Mouse (Mus musculus) hindbrain, embryonic 14.5 days (tissue): Measurements from ENCODE around the gene Cpsf2. TPM values are rescaled to one million over a fixed set of nuclear protein-coding genes. Genes with fewer than 3 reads are reported as not detected.

Experiments
- ATAC-seq: fragments of 200-750 bp; cut with Nextera tagmentation; 2 replicates; pipeline ENCODE4 v1.8.0; 2017; ENCODE audit warnings: moderate number of reproducible peaks, mild to moderate bottlenecking, moderate TSS enrichment, moderate library complexity; ENCODE audit not compliant: low FRiP score
- DNase-seq: peaks from one replicate; pipeline ENCODE4 v3.0.0-alpha.2; 2015; ENCODE audit warnings: low spot score
- H3K27ac ChIP-seq: fragments of 300-500 bp; sonication (generic); 2 replicates; pipeline ENCODE4 v1.5.1; 2014; ENCODE audit warnings: mild to moderate bottlenecking, moderate library complexity
- H3K27me3 ChIP-seq: fragments of 300-500 bp; sonication (generic); 2 replicates; pipeline ENCODE4 v1.6.1; 2014; ENCODE audit warnings: mild to moderate bottlenecking, low read length, mixed read lengths; ENCODE audit not compliant: control insufficient read depth, insufficient read depth
- H3K36me3 ChIP-seq: fragments of 300-500 bp; sonication (generic); replicated peaks from 2 replicates; pipeline ENCODE4 v1.6.1; 2014; ENCODE audit not compliant: control insufficient read depth, insufficient read depth
- H3K4me1 ChIP-seq: fragments of 300-500 bp; sonication (generic); replicated peaks from 2 replicates; pipeline ENCODE4 v1.6.1; 2014; ENCODE audit warnings: antibody characterized with exemption, low read length, mixed read lengths; ENCODE audit not compliant: control insufficient read depth, insufficient read depth
- H3K4me2 ChIP-seq: fragments of 300-500 bp; sonication (generic); replicated peaks from 2 replicates; pipeline ENCODE4 v1.6.1; 2014; ENCODE audit warnings: mild to moderate bottlenecking, moderate library complexity
- H3K4me3 ChIP-seq: fragments of 300-500 bp; sonication (generic); replicated peaks from 2 replicates; pipeline ENCODE4 v1.5.1; 2014; ENCODE audit warnings: mild to moderate bottlenecking, low read length
- H3K9ac ChIP-seq: fragments of 300-500 bp; sonication (generic); 2 replicates; pipeline ENCODE4 v1.6.1; 2014
- H3K9me3 ChIP-seq: fragments of 300-500 bp; sonication (generic); 2 replicates; pipeline ENCODE4 v1.6.1; 2016; ENCODE audit warnings: low read length; ENCODE audit not compliant: control insufficient read depth
- WGBS: fragments of 180-500 bp; shearing (Covaris S2); extraction: QIAGEN DNeasy Blood & Tissue Kit; methylation state at CpG from one replicate; pipeline ENCODE4 v1.1.7; 2014; 5-methylcytosine and 5-hydroxymethylcytosine counted together
- polyA plus RNA-seq: library from polyadenylated mRNA; unstranded; fragments of >200 nt; fragmentation: Nextera tagmentation; extraction: Ambion mirVana; gene quantifications from 2 replicates; pipeline ENCODE4 v1.2.1, GENCODE M21; 2014

The Cpsf2 gene
- polyA plus RNA-seq, 1 experiment from 2014 or later = 32.6 TPM

DNA sequence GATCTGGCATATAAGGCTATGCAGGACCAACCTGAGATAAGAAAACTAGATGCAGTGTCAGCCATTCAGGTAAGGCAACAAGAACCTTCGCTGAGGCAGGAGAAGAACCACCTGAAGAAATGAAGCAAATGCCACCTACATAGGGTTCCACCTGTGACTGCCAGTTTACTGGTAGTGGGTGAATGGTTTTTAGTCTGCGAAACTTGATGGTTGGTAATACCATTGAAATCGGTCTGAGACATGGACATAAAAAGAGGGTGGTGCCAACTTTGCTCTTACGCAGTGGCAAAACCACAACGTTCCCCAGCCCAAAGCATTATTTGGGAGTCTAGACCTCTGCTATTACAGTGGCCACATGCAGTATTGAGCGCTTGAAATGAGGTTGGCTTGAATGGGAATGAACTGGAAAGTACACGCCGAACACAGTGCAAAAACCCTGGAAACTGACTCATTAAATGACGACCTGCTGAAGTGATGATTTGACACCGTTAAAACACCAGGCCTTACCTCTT lies 1.7 kb downstream of the Cpsf2 start:
- DNase-seq (no peak), ATAC-seq (no peak)
- H3K27me3 ChIP-seq = no peaks in the 10 kb centered on the region
- H3K9me3 ChIP-seq = no peaks in the 10 kb centered on the region
- peak overlapping the region; percentile 92; the same call in 1 of the 2 replicates for H3K4me3 ChIP-seq
- peaks cover 22% of the 10 kb centered on the region for H3K4me1 ChIP-seq
- H3K9ac ChIP-seq = no peak overlapping the region
- peaks cover 6% of the 10 kb centered on the region for H3K36me3 ChIP-seq
- WGBS = 94% methylated on average over 10 of the region's 10 CpGs
- H3K4me2 ChIP-seq = peak overlapping the region; percentile 61
- H3K27ac ChIP-seq = no peak overlapping the region

- ATAC-seq (no peak), DNase-seq (no peak)
- Histone ChIP-seq H3K4me2 (no peak overlapping the region), H3K36me3 (peaks cover 13% of the 10 kb centered on the region), H3K4me1 (peaks cover 18% of the 10 kb centered on the region), H3K9ac (no peak overlapping the region), H3K4me3 (no peak overlapping the region), H3K9me3 (no peaks in the 10 kb centered on the region), H3K27ac (no peak overlapping the region), H3K27me3 (no peaks in the 10 kb centered on the region)
- WGBS = 93% methylated on average over 5 of the region's 5 CpGs
Measured at GRCm38 (mm10) chr12:101978162-101978561, 2.4 kb downstream of the Cpsf2 start.

DNA sequence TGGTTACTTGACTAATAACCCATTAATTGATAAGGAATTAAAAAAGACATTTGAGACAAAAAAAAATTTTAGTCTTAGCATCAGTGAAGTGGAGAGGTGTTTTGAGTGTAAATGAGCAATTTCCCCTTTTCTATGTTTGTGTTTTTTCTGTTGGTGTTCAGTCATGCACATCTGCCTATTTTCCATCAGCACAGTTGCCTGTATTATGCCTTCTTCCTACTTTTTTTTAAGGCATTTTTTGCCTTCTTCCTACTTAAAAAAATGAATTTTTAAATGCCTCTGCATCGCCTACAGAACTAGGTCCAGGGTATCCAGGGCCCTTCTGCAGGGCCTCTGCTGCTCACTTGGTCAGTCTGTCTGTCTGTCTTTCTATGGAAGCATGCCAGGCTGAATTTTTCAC lies 2.8 kb downstream of the Cpsf2 start:
- no peak for DNase-seq
- no peak overlapping the region for H3K9ac ChIP-seq
- no peak overlapping the region for H3K4me2 ChIP-seq
- no peaks in the 10 kb centered on the region for H3K27me3 ChIP-seq
- no peak overlapping the region for H3K27ac ChIP-seq
- peaks cover 17% of the 10 kb centered on the region for H3K36me3 ChIP-seq
- no peak overlapping the region for H3K4me3 ChIP-seq
- 93% methylated on average over 1 of the region's 1 CpGs for WGBS
- ATAC-seq = no peak
- no peaks in the 10 kb centered on the region for H3K9me3 ChIP-seq
- peaks cover 18% of the 10 kb centered on the region for H3K4me1 ChIP-seq

GRCm38 (mm10) chr12:101979213-101979750 lies 3.5 kb downstream of the Cpsf2 start:
- peaks cover 17% of the 10 kb centered on the region for H3K4me1 ChIP-seq
- no peak overlapping the region for H3K4me2 ChIP-seq
- H3K9ac ChIP-seq = no peak overlapping the region
- no peak overlapping the region for H3K27ac ChIP-seq
- H3K27me3 ChIP-seq = no peaks in the 10 kb centered on the region
- peaks cover 24% of the 10 kb centered on the region for H3K36me3 ChIP-seq
- no peak for DNase-seq
- no peak overlapping the region for H3K4me3 ChIP-seq
- no peaks in the 10 kb centered on the region for H3K9me3 ChIP-seq
- ATAC-seq = no peak
- WGBS = 96% methylated on average over 8 of the region's 8 CpGs

DNA sequence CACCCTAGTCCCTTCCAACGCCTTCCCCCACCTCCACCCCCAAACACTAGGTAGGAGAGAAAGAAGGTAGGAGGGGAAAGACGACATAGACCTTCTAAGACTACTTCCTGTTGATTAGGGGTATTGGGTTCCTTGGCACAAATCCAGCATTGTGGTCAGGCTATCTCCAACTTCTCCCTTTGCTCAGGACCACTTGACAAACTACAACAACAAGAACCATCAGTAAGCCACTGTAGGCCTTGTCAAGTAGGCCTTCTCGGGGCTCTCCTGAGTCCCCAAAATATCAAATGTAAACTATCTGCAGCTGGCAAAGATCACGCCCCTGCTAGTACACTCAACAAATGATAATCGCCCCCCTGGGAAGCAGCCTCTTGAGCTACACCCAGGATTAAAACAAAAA lies 4.5 kb downstream of the Cpsf2 start:
- H3K4me2 ChIP-seq = no peak overlapping the region
- no peaks in the 10 kb centered on the region for H3K27me3 ChIP-seq
- H3K9ac ChIP-seq = no peak overlapping the region
- 83% methylated on average over 5 of the region's 5 CpGs for WGBS
- DNase-seq (no peak), ATAC-seq (no peak)
- H3K4me1 ChIP-seq = peaks cover 10% of the 10 kb centered on the region
- no peak overlapping the region for H3K27ac ChIP-seq
- peaks cover 32% of the 10 kb centered on the region for H3K36me3 ChIP-seq
- H3K9me3 ChIP-seq = no peaks in the 10 kb centered on the region
- no peak overlapping the region for H3K4me3 ChIP-seq

DNA sequence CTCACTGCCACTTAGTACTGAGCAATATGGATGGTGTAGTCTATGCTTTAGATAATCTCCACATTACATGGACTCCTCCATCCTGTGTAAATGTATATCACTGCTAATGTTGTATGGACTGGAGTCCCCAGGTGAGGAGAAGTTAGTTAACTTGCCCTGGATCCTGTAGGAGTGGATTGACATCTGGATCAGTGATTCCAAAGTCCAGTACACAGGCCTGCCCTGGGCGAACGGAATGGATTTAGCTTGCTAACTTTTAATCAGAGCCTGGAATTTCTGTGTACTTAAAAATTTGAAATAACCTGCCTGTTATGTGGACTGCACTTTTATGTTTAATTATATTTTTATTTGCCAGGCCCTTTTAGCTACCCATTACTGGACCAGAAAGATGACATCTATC lies 5.8 kb downstream of the Cpsf2 start:
- Histone ChIP-seq H3K4me3 (no peak overlapping the region), H3K27me3 (no peaks in the 10 kb centered on the region), H3K36me3 (peaks cover 40% of the 10 kb centered on the region), H3K9me3 (no peaks in the 10 kb centered on the region), H3K4me1 (peaks cover 9% of the 10 kb centered on the region), H3K4me2 (no peak overlapping the region), H3K27ac (no peak overlapping the region), H3K9ac (no peak overlapping the region)
- 91% methylated on average over 2 of the region's 2 CpGs for WGBS
- DNase-seq = no peak
- no peak for ATAC-seq

- Histone ChIP-seq H3K36me3 (peaks cover 53% of the 10 kb centered on the region), H3K27ac (no peak overlapping the region), H3K4me2 (no peak overlapping the region), H3K4me1 (no peaks in the 10 kb centered on the region), H3K9ac (no peak overlapping the region), H3K4me3 (no peak overlapping the region), H3K9me3 (no peaks in the 10 kb centered on the region), H3K27me3 (no peaks in the 10 kb centered on the region)
- 97% methylated on average over 9 of the region's 9 CpGs for WGBS
- DNase-seq (no peak), ATAC-seq (no peak)
Measured at GRCm38 (mm10) chr12:101982977-101983376, 7.2 kb downstream of the Cpsf2 start.

- WGBS = 63% methylated on average over 3 of the region's 3 CpGs
- H3K4me2 ChIP-seq = no peak overlapping the region
- no peaks in the 10 kb centered on the region for H3K27me3 ChIP-seq
- DNase-seq (peak; percentile 65), ATAC-seq (no peak)
- H3K4me1 ChIP-seq = no peaks in the 10 kb centered on the region
- no peaks in the 10 kb centered on the region for H3K9me3 ChIP-seq
- no peak overlapping the region for H3K27ac ChIP-seq
- no peak overlapping the region for H3K4me3 ChIP-seq
- no peak overlapping the region for H3K9ac ChIP-seq
- peaks cover 74% of the 10 kb centered on the region for H3K36me3 ChIP-seq
Measured at GRCm38 (mm10) chr12:101985110-101985509, 9.3 kb downstream of the Cpsf2 start.

GRCm38 (mm10) chr12:101987659-101988058 lies 11.9 kb downstream of the Cpsf2 start:
- Histone ChIP-seq H3K9ac (no peak overlapping the region), H3K4me2 (no peak overlapping the region), H3K36me3 (peaks cover 91% of the 10 kb centered on the region), H3K27ac (no peak overlapping the region), H3K27me3 (no peaks in the 10 kb centered on the region), H3K4me3 (no peak overlapping the region), H3K4me1 (no peaks in the 10 kb centered on the region), H3K9me3 (no peaks in the 10 kb centered on the region)
- WGBS = 95% methylated on average over 6 of the region's 6 CpGs
- DNase-seq (no peak), ATAC-seq (no peak)
